Mouse (Mus musculus): ENCODE measurements around the gene Vmn1r223. TPM values are rescaled to one million over a fixed set of nuclear protein-coding genes. Genes with fewer than 3 reads are reported as not detected.
A peak's percentile ranks its signal among the peaks of the same experiment; 100 is the strongest.
"Not testable (repeated sequence)": the region's sequence is repeated elsewhere in the genome, so short reads cannot be mapped to it uniquely, and the experiment has no call there.

Vmn1r223 gene
- total RNA-seq (2021) = not detected

- not testable (repeated sequence) for DNase-seq (ENCODE audit: extremely low spot score in 1 of 2, low spot score in 1 of 2)
These were observed at the start of gene Vmn1r223 for GRCm38 (mm10) chr13:23246834-23247233. Gene Vmn1r223, plus strand, starts transcription at chr13:23247134.

- DNase-seq (ENCODE audit: extremely low spot score in 1 of 2, low spot score in 1 of 2) = not testable (repeated sequence)
These were observed 43.0 kb upstream of the Vmn1r223 start for GRCm38 (mm10) chr13:23203885-23204284.

- DNase-seq (ENCODE audit: extremely low spot score in 1 of 2, low spot score in 1 of 2) = not testable (repeated sequence)
These were observed 33.1 kb upstream of the Vmn1r223 start, which contains the start of gene Vmn1r221 for GRCm38 (mm10) chr13:23213827-23214226. Gene Vmn1r221, plus strand, starts transcription at chr13:23214127.

- DNase-seq (ENCODE audit: extremely low spot score in 1 of 2, low spot score in 1 of 2) = not testable (repeated sequence)
These were observed 11.1 kb upstream of the Vmn1r223 start, which contains the start of gene Vmn1r222 for GRCm38 (mm10) chr13:23235847-23236246. Gene Vmn1r222, minus strand, starts transcription at chr13:23235947.

GRCm38 (mm10) chr13:23258546-23259048 lies 11.7 kb downstream of the Vmn1r223 start:
- DNase-seq (ENCODE audit: extremely low spot score in 1 of 2, low spot score in 1 of 2) = no peak

- DNase-seq (ENCODE audit: extremely low spot score in 1 of 2, low spot score in 1 of 2) = not testable (repeated sequence)
These were observed 21.7 kb downstream of the Vmn1r223 start for GRCm38 (mm10) chr13:23268606-23269005.

GRCm38 (mm10) chr13:23269127-23269526 lies 22.2 kb downstream of the Vmn1r223 start:
- DNase-seq (ENCODE audit: extremely low spot score in 1 of 2, low spot score in 1 of 2) = not testable (repeated sequence)

GRCm38 (mm10) chr13:23269681-23270080 lies 22.7 kb downstream of the Vmn1r223 start:
- peak; percentile 11 to 30 for DNase-seq (ENCODE audit: extremely low spot score in 1 of 2, low spot score in 1 of 2)

- DNase-seq (ENCODE audit: extremely low spot score in 1 of 2, low spot score in 1 of 2) = peak; percentile 59 to 62
These were observed 23.6 kb downstream of the Vmn1r223 start for GRCm38 (mm10) chr13:23270321-23271101.

GRCm38 (mm10) chr13:23279576-23279975 lies 32.6 kb downstream of the Vmn1r223 start:
- no peak for DNase-seq (ENCODE audit: extremely low spot score in 1 of 2, low spot score in 1 of 2)

- DNase-seq (ENCODE audit: extremely low spot score in 1 of 2, low spot score in 1 of 2) = no peak
These were observed 33.1 kb downstream of the Vmn1r223 start for GRCm38 (mm10) chr13:23279992-23280391.

GRCm38 (mm10) chr13:23285191-23285920 lies 38.4 kb downstream of the Vmn1r223 start:
- peak; percentile 17 to 36 for DNase-seq (ENCODE audit: extremely low spot score in 1 of 2, low spot score in 1 of 2)

- DNase-seq (ENCODE audit: extremely low spot score in 1 of 2, low spot score in 1 of 2) = no peak
These were observed 39.2 kb downstream of the Vmn1r223 start for GRCm38 (mm10) chr13:23285921-23286720.

- no peak for DNase-seq (ENCODE audit: extremely low spot score in 1 of 2, low spot score in 1 of 2)
These were observed 39.9 kb downstream of the Vmn1r223 start for GRCm38 (mm10) chr13:23286721-23287362.

- no peak for DNase-seq (ENCODE audit: extremely low spot score in 1 of 2, low spot score in 1 of 2)
These were observed 50.8 kb downstream of the Vmn1r223 start for GRCm38 (mm10) chr13:23297737-23298136.

GRCm38 (mm10) chr13:23298445-23299232 lies 51.7 kb downstream of the Vmn1r223 start:
- DNase-seq (ENCODE audit: extremely low spot score in 1 of 2, low spot score in 1 of 2) = peak in 1 of 2 experiments; percentile 59

GRCm38 (mm10) chr13:23299276-23299998 lies 52.5 kb downstream of the Vmn1r223 start:
- DNase-seq (ENCODE audit: extremely low spot score in 1 of 2, low spot score in 1 of 2) = no peak

- peak; percentile 66 to 84 for DNase-seq (ENCODE audit: extremely low spot score in 1 of 2, low spot score in 1 of 2)
These were observed 53.0 kb downstream of the Vmn1r223 start for GRCm38 (mm10) chr13:23299999-23300341.

All from layer of hippocampus, postnatal 25 days (tissue).